Mouse (Mus musculus) granulocyte monocyte progenitor cell, adult 5-6 weeks (primary cell): Measurements from ENCODE around the gene Tnrc6c. TPM values are rescaled to one million over a fixed set of nuclear protein-coding genes. Genes with fewer than 3 reads are reported as not detected.

Experiments used
- ATAC-seq: replicated peaks from 2 replicates; pipeline ENCODE4 v1.8.0; 2016; ENCODE audit warnings: mild to moderate bottlenecking, moderate TSS enrichment, inconsistent platforms; ENCODE audit not compliant: poor library complexity, severe bottlenecking
- total RNA-seq, 2 experiments: library from RNA; stranded (forward) in 1 of 2; stranded (reverse) in 1 of 2; fragments of 200-712, 200-1000 nt in 1 of 2; fragments of >200 nt in 1 of 2; fragmentation: Nextera tagmentation in 1 of 2; gene quantifications; 2 replicates each; pipeline ENCODE4 v1.2.3; 2014 to 2017

Gene Tnrc6c
- total RNA-seq, 2 experiments from 2014 or later: 23.5 to 24.4 TPM

DNA sequence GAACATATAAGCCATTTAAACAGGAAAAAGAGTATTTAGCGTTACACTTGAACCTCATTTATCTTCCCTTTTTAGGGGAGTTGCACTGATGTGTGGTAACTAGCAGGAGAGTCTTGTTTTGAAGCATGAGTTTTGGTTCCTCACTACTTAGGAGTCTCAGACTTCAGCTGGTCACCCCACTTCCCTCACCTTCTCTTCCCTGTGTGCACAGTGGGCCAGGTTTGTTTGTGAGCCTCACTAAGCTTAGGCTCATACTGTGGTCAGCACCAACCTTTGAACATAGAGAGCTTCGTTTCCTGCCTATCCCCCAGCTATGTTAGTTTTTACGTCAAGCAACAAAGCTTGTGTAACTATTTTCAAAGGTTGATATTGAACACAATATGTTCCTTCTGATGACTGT is 64.7 kb downstream of the Tnrc6c start:
- ATAC-seq: peak; percentile 71

GRCm38 (mm10) chr11:117724604-117725301 is 70.7 kb downstream of the Tnrc6c start:
- ATAC-seq: peak; percentile 91

GRCm38 (mm10) chr11:117727031-117727430 is 72.9 kb downstream of the Tnrc6c start:
- ATAC-seq: no peak

DNA sequence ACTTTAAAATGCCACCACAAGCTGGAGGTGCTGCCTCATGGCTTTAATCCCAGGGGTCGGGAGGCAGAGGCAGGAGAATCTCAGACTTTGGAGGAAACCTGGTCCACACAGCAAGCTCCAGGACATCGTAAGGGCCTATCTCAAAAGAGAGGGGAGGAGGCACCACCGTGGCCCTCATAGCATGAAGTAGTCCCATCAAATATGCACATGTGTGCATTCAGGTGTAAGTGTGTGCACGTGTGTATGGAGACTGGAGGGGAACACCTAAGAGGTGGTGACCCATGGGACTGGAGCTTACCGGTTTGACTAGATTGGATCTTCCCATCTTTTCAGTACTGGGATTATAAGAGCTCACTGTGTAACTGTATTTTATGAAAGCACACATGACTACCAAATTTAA is 74.2 kb downstream of the Tnrc6c start:
- ATAC-seq: no peak

- no peak for ATAC-seq
These were observed 74.8 kb downstream of the Tnrc6c start for GRCm38 (mm10) chr11:117728841-117729240.

GRCm38 (mm10) chr11:117729341-117729740 is 75.3 kb downstream of the Tnrc6c start:
- no peak for ATAC-seq

- ATAC-seq: no peak
These were observed 75.9 kb downstream of the Tnrc6c start for GRCm38 (mm10) chr11:117729798-117730489.

DNA sequence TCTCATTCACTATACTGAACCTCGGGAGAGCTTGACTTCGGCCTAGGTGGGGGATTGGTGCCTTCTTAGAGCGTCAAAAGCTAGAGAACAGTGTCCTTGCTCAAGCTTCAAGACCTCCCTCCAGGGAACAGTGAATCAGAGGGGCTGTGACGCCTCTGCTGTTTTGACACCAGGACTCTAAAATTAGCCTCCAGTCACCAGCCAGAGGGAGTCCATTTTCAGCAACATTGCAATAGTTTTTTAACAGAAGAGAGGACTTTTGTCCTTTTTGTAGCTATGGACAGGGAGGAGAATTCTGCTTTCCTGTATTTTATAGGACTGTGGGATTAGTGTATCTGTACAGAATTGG is 76.4 kb downstream of the Tnrc6c start:
- no peak for ATAC-seq

DNA sequence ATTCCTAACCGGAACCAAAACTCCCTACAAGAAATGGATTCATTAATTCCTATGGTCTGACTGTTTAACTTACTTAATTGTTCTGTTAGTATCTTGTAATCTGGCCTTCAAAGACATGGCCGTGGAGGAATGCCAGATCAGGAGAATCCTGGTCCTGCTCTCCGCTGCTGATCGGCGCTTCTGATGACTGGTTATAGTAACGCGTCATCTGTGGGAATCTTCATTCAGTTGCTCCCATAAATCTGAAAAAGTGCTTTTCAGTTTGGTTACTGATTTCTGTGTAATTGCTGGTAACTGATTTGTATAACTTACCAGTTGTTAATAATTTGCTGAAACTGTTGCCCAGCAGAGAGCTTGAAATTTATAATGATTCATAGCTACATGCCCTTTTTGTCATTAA is 77.4 kb downstream of the Tnrc6c start:
- no peak for ATAC-seq

DNA sequence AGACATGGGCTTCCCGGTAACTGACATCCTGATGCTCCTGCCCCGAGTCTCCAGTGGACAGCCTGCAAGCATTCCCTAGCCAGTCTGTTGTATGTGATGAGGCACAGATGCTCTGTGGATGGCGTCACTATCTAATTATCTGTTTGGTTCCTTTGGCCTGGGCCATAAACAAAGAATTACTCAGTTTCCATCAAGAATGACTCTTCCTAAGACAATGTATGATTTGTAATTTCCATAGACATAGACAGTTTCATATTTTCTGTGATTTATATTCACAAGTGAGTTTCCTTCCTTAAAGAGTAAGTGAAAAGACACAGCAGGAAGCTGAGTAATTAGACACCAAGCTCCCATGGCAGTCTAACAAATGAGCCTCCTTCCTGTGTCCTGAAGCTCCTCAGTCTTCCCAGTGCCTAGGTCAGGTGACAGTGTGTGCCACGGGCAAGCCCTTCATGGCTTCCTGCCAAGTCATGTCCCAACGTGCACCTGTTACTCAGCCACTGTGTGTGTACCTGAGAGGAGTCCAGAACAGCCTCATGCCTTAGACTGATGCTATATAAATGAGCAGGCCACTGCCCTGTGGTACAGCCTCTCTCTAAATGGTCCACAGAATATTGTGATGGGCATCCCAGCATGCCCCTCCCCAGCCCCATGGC is 82.1 kb downstream of the Tnrc6c start:
- no peak for ATAC-seq

- ATAC-seq: no peak
These were observed 84.0 kb downstream of the Tnrc6c start for GRCm38 (mm10) chr11:117738123-117738522.

DNA sequence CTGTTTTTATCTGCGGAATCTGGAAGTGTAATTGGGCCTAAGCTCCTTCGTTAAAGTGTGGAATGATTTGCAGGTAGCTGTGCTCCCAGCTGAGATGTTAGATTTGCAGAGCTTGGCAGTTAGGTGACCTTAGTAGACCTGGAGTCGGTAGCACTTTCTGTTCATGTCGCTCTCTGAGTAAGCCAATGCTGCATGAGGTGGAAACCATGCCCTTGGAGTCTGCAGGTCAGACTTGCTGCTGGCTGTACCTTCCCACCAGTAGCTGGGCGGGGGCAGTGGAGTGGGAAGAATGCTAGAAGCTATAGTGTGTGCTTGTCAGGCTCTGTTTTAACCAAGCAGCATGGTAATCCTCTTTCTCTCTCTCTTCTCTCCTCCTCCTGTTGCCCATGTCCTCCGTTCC is 87.0 kb downstream of the Tnrc6c start:
- no peak for ATAC-seq

DNA sequence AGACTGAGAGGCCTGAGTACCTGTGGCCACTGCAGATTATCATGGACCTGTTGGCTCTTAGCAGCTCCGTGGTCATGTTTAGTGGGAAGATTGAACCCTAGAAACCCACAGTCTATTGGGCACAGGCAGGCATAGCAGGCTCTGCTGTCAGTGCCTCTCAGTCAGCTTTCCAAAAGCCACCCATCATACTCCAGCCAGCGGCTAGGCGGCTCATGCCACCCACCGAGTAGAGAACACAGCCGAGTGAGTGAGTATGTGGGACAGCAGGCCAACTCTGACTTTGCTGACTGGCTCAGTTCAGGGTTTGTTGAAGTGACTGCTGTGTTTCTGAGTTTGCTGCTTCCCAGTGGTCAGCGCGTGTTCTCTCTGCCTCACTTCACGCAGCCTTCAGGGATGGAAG is 88.2 kb downstream of the Tnrc6c start:
- ATAC-seq: no peak

DNA sequence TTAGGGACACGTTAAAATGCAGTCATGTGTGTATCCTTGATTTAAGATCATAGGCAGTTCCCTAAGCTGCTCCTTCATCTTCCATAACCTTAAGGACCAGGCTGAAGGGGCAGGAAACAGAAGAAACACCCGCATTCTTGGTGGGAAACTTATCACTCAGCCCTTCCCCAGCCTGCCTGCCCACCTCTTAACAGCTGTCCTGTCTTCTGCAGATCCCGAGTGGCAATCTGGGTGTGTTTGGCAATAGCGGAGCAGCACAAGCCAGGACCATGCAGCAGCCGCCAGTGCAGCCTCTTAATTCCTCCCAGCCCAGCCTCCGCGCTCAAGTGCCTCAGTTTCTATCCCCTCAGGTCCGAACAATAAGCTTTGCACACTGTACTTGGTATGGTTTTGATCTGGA is 88.6 kb downstream of the Tnrc6c start:
- ATAC-seq: no peak

GRCm38 (mm10) chr11:117743454-117744030 is 89.5 kb downstream of the Tnrc6c start:
- ATAC-seq: no peak

DNA sequence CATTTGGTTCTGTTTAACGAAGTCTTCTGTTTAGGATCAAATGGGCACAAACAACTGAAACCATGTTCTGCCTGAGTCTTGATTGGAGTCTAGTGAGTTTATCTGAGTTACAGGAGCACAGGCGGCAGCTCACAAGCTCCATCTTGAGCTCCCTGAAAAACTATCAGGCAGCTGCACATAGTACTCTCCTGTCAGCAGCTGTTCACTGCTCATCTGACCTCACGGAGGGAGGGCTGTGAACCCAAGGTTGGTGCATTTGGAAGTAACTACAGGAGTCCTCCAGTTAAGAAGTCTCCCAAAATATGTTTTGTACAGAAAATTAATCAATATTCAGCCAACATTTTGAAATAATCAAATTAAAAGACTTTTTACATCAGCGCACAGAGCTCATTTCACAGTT is 94.5 kb downstream of the Tnrc6c start:
- ATAC-seq: no peak

DNA sequence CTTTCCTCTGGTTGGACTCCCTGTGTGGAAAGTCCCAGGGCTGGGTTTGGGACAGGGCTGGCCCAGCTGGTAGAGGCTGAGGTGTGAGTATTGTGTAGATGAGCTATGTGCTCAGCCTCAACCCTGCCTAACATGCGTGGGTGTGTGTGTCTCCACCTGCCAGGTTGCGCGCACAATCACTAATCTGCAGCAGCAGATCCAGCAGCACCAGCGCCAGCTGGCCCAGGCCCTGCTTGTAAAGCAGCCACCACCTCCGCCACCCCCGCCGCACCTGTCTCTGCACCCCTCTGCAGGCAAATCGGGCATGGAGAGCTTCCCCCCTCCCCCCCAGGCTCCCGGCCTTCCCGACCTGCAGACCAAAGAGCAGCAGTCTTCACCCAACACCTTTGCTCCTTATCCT is 95.3 kb downstream of the Tnrc6c start:
- no peak for ATAC-seq

GRCm38 (mm10) chr11:117751544-117751943 is 97.5 kb downstream of the Tnrc6c start:
- no peak for ATAC-seq

DNA sequence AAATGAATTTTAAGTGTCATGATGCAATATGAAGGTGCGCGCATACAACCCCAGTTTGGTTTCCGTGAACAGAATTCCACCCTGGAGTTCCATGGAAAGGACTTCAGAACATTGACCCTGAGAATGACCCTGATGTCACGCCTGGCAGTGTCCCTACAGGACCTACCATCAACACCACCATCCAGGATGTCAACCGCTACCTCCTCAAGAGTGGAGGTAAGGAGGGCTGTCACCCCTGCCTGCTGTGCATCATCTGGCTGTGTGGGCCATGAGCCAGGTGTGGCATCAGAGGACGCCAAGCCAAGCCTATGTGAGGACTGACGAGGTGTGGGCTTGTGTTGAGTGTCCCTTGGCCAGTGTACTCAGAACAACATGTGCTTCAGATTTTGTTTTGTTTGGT is 101.8 kb downstream of the Tnrc6c start:
- no peak for ATAC-seq

DNA sequence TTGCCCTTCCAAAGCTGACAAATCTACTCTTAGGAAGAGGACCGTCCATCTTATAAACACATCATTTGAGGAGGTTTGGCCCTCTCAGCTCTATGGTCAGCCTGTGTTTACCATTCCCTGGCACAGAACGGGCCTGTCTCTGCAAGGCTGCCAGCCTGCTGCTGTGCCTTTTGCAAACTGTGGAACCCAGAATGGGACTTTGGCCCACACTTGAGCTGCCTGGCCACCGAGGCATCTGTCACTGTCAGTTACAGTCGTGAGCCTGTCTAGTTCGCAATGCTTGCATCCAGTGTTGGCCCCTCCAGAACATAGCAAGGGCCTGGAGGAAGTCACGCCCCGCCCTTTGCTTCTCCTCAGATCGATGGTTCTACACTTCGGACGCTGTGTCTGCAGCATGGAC is 105.2 kb downstream of the Tnrc6c start:
- ATAC-seq: no peak

- no peak for ATAC-seq
These were observed 106.5 kb downstream of the Tnrc6c start for GRCm38 (mm10) chr11:117760374-117761119.
